Mouse (Mus musculus) kidney, embryonic 14.5 days (tissue): ENCODE measurements at regions not wholly inside any gene's neighbourhood (a gene's known extent, or its start where the extent isn't known, plus 50 kb on each side); places are given as distances from the start of the nearest gene placed in this dataset.

Experiments
- ATAC-seq: fragments of 200-750 bp; cut with Nextera tagmentation; 2 replicates; pipeline ENCODE4 v1.8.0; 2017; ENCODE audit warnings: moderate number of reproducible peaks, mild to moderate bottlenecking, moderate TSS enrichment, moderate library complexity; ENCODE audit not compliant: low FRiP score, low TSS enrichment
- H3K27ac ChIP-seq: fragments of 300-500 bp; sonication (generic); 2 replicates; pipeline ENCODE4 v1.5.1; 2014; ENCODE audit warnings: low read depth, mild to moderate bottlenecking, low read length, moderate library complexity, mixed read lengths
- H3K27me3 ChIP-seq: fragments of 300-500 bp; sonication (generic); 2 replicates; pipeline ENCODE4 v1.6.1; 2014; ENCODE audit warnings: mild to moderate bottlenecking, low read length; ENCODE audit not compliant: control insufficient read depth, insufficient read depth
- H3K36me3 ChIP-seq: fragments of 300-500 bp; sonication (generic); 2 replicates; pipeline ENCODE4 v1.6.1; 2014; ENCODE audit warnings: low read length, mixed read lengths; ENCODE audit not compliant: control insufficient read depth, insufficient read depth
- H3K4me1 ChIP-seq: fragments of 300-500 bp; sonication (generic); 2 replicates; pipeline ENCODE4 v1.6.1; 2014; ENCODE audit warnings: low read length, mixed read lengths; ENCODE audit not compliant: control insufficient read depth, insufficient read depth
- H3K4me2 ChIP-seq: fragments of 300-500 bp; sonication (generic); replicated peaks from 2 replicates; pipeline ENCODE4 v1.6.1; 2014; ENCODE audit warnings: low read depth, mild to moderate bottlenecking, low read length
- H3K4me3 ChIP-seq: fragments of 300-500 bp; sonication (generic); 2 replicates; pipeline ENCODE4 v1.5.1; 2014; ENCODE audit warnings: mild to moderate bottlenecking, low read length
- H3K9ac ChIP-seq: fragments of 300-500 bp; sonication (generic); 2 replicates; pipeline ENCODE4 v1.6.1; 2014; ENCODE audit warnings: low read depth, mild to moderate bottlenecking, low read length, moderate library complexity
- H3K9me3 ChIP-seq: fragments of 300-500 bp; sonication (generic); 2 replicates; pipeline ENCODE4 v1.6.1; 2016; ENCODE audit warnings: low read length; ENCODE audit not compliant: control insufficient read depth
- WGBS: fragments of 180-500 bp; shearing (Covaris S2); extraction: QIAGEN DNeasy Blood & Tissue Kit; methylation state at CpG from one replicate; pipeline ENCODE4 v1.1.7; 2014; 5-methylcytosine and 5-hydroxymethylcytosine counted together

- ATAC-seq = no peak
- no peaks in the 10 kb centered on the region for H3K36me3 ChIP-seq
- H3K9me3 ChIP-seq = no peaks in the 10 kb centered on the region
- no peak overlapping the region for H3K4me2 ChIP-seq
- no peaks in the 10 kb centered on the region for H3K4me1 ChIP-seq
- H3K27ac ChIP-seq = no peak overlapping the region
- WGBS = 66% methylated on average over 11 of the region's 11 CpGs
- H3K9ac ChIP-seq = no peak overlapping the region
- H3K27me3 ChIP-seq = no peaks in the 10 kb centered on the region
- H3K4me3 ChIP-seq = no peak overlapping the region
These were observed 586.2 kb downstream of the Ets1 start for GRCm38 (mm10) chr9:33222066-33222805.

GRCm38 (mm10) chr9:33233699-33234131, 597.7 kb downstream of the Ets1 start:
- no peaks in the 10 kb centered on the region for H3K9me3 ChIP-seq
- H3K36me3 ChIP-seq = no peaks in the 10 kb centered on the region
- WGBS = 30% methylated on average over 9 of the region's 9 CpGs
- no peak overlapping the region for H3K4me2 ChIP-seq
- no peaks in the 10 kb centered on the region for H3K27me3 ChIP-seq
- H3K4me1 ChIP-seq = no peaks in the 10 kb centered on the region
- H3K4me3 ChIP-seq = no peak overlapping the region
- H3K9ac ChIP-seq = no peak overlapping the region
- H3K27ac ChIP-seq = no peak overlapping the region
- no peak for ATAC-seq

DNA sequence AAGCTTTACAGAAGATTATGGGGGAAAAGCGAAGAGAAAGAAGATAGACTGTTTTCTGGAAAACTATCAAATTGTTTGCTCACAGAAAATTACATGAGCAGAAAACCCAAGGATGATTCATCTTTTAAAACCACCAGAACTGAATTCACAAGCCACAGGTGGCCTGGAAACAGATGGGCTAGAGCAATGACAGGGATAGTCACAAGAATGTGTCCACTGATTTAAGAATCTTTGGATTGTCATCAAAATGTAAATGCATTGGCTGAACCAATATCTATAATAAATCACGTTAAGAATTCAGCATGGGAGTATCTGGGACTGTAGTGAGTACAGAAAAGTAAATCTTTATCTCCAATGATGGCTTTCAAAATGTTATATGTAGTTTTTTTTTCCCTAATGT, 602.2 kb downstream of the Ets1 start:
- H3K27me3 ChIP-seq = no peaks in the 10 kb centered on the region
- H3K4me1 ChIP-seq = no peaks in the 10 kb centered on the region
- no peaks in the 10 kb centered on the region for H3K9me3 ChIP-seq
- no peak overlapping the region for H3K27ac ChIP-seq
- H3K9ac ChIP-seq = no peak overlapping the region
- 85% methylated on average over 2 of the region's 2 CpGs for WGBS
- no peak overlapping the region for H3K4me2 ChIP-seq
- H3K4me3 ChIP-seq = no peak overlapping the region
- no peak for ATAC-seq
- H3K36me3 ChIP-seq = no peaks in the 10 kb centered on the region

DNA sequence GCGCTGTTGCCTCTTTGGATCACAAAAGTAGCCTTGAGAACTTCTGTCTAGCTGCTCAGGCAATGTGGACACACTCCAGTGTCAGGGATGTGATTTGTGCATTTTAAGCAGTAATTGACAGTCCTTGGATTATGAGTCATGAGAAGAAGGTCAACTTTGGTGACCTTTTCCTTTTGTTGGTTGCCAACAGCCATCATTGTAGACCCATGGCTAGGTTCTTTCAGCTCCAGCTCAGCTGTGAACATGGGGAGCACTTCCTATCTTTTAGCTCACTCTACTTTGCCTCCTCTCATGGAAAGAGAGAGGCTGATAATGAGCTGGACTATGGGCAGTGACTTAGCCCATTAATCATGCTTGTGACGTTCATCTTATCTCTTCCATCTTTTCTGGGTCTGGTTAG, 602.8 kb downstream of the Ets1 start:
- no peaks in the 10 kb centered on the region for H3K4me1 ChIP-seq
- no peak for ATAC-seq
- H3K9me3 ChIP-seq = no peaks in the 10 kb centered on the region
- no peak overlapping the region for H3K4me2 ChIP-seq
- H3K4me3 ChIP-seq = no peak overlapping the region
- no peak overlapping the region for H3K9ac ChIP-seq
- WGBS = 71% methylated on average over 2 of the region's 2 CpGs
- H3K27ac ChIP-seq = no peak overlapping the region
- no peaks in the 10 kb centered on the region for H3K36me3 ChIP-seq
- no peaks in the 10 kb centered on the region for H3K27me3 ChIP-seq

- Histone ChIP-seq H3K27me3 (no peaks in the 10 kb centered on the region), H3K9ac (no peak overlapping the region), H3K36me3 (no peaks in the 10 kb centered on the region), H3K9me3 (no peaks in the 10 kb centered on the region), H3K4me3 (no peak overlapping the region), H3K27ac (no peak overlapping the region), H3K4me1 (no peaks in the 10 kb centered on the region), H3K4me2 (no peak overlapping the region)
- WGBS = 49% methylated on average over 1 of the region's 1 CpGs
- no peak for ATAC-seq
These were observed 604.5 kb downstream of the Ets1 start for GRCm38 (mm10) chr9:33240506-33240905.

- no peak overlapping the region for H3K4me3 ChIP-seq
- H3K36me3 ChIP-seq = no peaks in the 10 kb centered on the region
- no peaks in the 10 kb centered on the region for H3K4me1 ChIP-seq
- WGBS = 74% methylated on average over 3 of the region's 3 CpGs
- no peaks in the 10 kb centered on the region for H3K9me3 ChIP-seq
- H3K4me2 ChIP-seq = no peak overlapping the region
- ATAC-seq = no peak
- H3K27me3 ChIP-seq = no peaks in the 10 kb centered on the region
- no peak overlapping the region for H3K27ac ChIP-seq
- no peak overlapping the region for H3K9ac ChIP-seq
These were observed 605.1 kb downstream of the Ets1 start for GRCm38 (mm10) chr9:33240914-33241635.

- no peak for ATAC-seq
- no peaks in the 10 kb centered on the region for H3K27me3 ChIP-seq
- H3K4me3 ChIP-seq = no peak overlapping the region
- H3K27ac ChIP-seq = no peak overlapping the region
- no peaks in the 10 kb centered on the region for H3K4me1 ChIP-seq
- WGBS = 33% methylated on average over 2 of the region's 2 CpGs
- no peaks in the 10 kb centered on the region for H3K9me3 ChIP-seq
- no peak overlapping the region for H3K4me2 ChIP-seq
- no peaks in the 10 kb centered on the region for H3K36me3 ChIP-seq
- H3K9ac ChIP-seq = no peak overlapping the region
These were observed 610.9 kb downstream of the Ets1 start for GRCm38 (mm10) chr9:33246932-33247331.

GRCm38 (mm10) chr9:33258241-33258640, 622.2 kb downstream of the Ets1 start:
- no peaks in the 10 kb centered on the region for H3K27me3 ChIP-seq
- 56% methylated on average over 6 of the region's 6 CpGs for WGBS
- no peaks in the 10 kb centered on the region for H3K36me3 ChIP-seq
- no peak overlapping the region for H3K4me3 ChIP-seq
- no peak overlapping the region for H3K4me2 ChIP-seq
- no peaks in the 10 kb centered on the region for H3K9me3 ChIP-seq
- no peak overlapping the region for H3K27ac ChIP-seq
- H3K4me1 ChIP-seq = no peaks in the 10 kb centered on the region
- no peak for ATAC-seq
- H3K9ac ChIP-seq = no peak overlapping the region

GRCm38 (mm10) chr9:33260171-33260570, 624.1 kb downstream of the Ets1 start:
- no peak for ATAC-seq
- Histone ChIP-seq H3K27ac (no peak overlapping the region), H3K36me3 (no peaks in the 10 kb centered on the region), H3K9me3 (no peaks in the 10 kb centered on the region), H3K27me3 (no peaks in the 10 kb centered on the region), H3K4me2 (no peak overlapping the region), H3K4me1 (no peaks in the 10 kb centered on the region), H3K9ac (no peak overlapping the region), H3K4me3 (no peak overlapping the region)
- WGBS = 27% methylated on average over 4 of the region's 4 CpGs
